Mouse (Mus musculus): ENCODE data around the gene Ntpcr. TPM values are rescaled to one million over a fixed set of nuclear protein-coding genes. Genes with fewer than 3 reads are reported as not detected.

Ntpcr gene
- 11.0 and 12.2 TPM in 2 replicates for polyA plus RNA-seq (2015; fragmentation: Nextera tagmentation; extraction: Ambion mirVana)

DNA sequence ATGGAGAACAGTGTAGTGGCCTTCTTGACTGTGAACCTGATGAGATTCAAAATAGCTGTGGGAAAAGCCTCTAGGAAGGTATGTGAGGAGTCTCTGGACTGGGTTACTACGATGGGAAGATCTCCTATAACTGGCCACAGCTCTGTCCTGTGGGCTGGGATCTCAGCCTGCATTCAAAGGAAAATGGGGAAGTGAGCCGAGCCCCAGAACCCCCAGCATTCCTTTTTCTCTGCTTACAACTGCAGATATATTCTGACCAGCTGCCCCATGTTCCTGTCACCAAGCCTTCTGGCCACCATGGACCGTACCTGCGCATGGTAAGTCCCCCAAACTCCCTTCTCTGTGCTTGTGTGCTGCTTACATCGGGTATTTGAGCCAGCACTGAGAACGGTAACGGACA lies at the start of gene Ntpcr:
Gene Ntpcr (plus strand): TSS at position 218 of the 400 bp plus-strand sequence.
- no peak within 1 kb of the TSS for H3K4me3 ChIP-seq (ENCODE audit: low read depth, low read length)
- no peaks in the 10 kb centered on the region for H3K9me3 ChIP-seq (replicated peaks; ENCODE audit: control insufficient read depth, low read length)
- H3K4me2 ChIP-seq (ENCODE audit: low read depth, low read length): no peak within 1 kb of the TSS
- H3K4me1 ChIP-seq (ENCODE audit: control insufficient read depth, low read depth, low read length): peaks cover 6% of the 10 kb centered on the region
- no peak within 1 kb of the TSS for H3K9ac ChIP-seq (ENCODE audit: low read depth, low read length)
- WGBS (ENCODE audit: insufficient replicate concordance): 53% methylated on average over 7 of the region's 7 CpGs
- no peaks in the 10 kb centered on the region for H3K27me3 ChIP-seq (ENCODE audit: control insufficient read depth, insufficient read depth, low read depth, low read length)
- H3K36me3 ChIP-seq (ENCODE audit: control insufficient read depth, insufficient read depth): no peaks in the 10 kb centered on the region
- no peak within 1 kb of the TSS for H3K27ac ChIP-seq (ENCODE audit: low read length)
- no peak for ATAC-seq (ENCODE audit: low read depth)

DNA sequence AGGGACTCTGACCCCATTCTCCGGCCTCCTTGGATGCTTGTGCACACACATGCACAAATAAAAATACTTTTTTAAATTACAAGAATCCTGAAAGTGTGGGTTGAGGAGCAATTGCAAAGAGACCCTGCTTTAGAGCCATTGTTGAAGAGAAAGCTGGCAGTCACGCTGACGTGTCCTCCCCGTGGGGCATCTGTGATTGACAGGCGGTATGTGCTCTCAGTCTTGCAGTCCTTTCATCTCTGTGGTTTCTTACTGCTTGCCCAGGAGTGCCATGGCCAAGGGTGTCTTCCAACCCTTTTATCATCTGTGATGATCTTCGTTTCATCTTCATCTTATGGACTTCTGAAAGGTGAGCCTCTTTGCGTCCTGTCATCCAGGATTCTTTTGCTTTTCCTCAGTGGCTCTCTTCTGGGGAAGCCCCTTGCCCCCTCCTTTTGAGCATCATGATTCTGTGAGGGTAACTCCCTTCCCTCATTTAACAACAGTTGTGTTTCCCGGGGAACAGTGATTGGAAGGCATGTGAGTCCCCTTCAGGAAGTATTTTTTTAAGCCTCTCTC lies 48.8 kb upstream of the Ntpcr start:
- 48% methylated on average over 8 of the region's 8 CpGs for WGBS (ENCODE audit: insufficient replicate concordance)
- H3K27me3 ChIP-seq (ENCODE audit: control insufficient read depth, insufficient read depth, low read depth, low read length): no peaks in the 10 kb centered on the region
- H3K27ac ChIP-seq (ENCODE audit: low read length): no peak overlapping the region
- no peak overlapping the region for H3K9ac ChIP-seq (ENCODE audit: low read depth, low read length)
- H3K36me3 ChIP-seq (ENCODE audit: control insufficient read depth, insufficient read depth): no peaks in the 10 kb centered on the region
- no peaks in the 10 kb centered on the region for H3K4me1 ChIP-seq (ENCODE audit: control insufficient read depth, low read depth, low read length)
- no peaks in the 10 kb centered on the region for H3K9me3 ChIP-seq (replicated peaks; ENCODE audit: control insufficient read depth, low read length)
- H3K4me2 ChIP-seq (ENCODE audit: low read depth, low read length): no peak overlapping the region
- no peak for ATAC-seq (ENCODE audit: low read depth)
- no peak overlapping the region for H3K4me3 ChIP-seq (ENCODE audit: low read depth, low read length)

DNA sequence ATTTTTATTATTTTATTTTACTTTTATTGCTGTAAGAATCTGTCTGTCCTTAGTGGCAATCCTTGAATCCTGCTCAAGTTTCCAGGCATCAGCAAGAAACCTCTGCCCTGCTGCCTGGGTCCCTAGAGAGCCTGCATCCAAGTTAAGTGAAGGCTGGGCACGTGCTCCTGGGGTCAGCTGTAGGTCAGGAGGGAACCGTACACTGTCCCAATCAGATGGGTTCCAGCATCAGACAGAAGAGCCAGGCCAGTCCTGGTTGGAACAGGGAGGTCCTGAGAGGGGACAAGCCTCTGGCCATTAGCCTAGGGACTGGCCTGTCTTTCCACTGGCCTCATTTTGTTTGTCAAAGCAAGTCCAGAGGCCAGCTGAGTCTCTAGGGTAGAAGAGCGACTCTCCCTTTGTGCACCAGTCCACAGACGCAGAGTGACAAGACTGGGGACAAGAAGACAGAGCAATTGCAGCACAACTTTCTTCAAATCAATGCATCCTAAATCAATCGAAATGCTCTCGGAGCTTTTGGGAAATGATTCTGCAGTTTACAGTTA lies 44.5 kb upstream of the Ntpcr start:
- Histone ChIP-seq H3K9me3 (replicated peaks; ENCODE audit: control insufficient read depth, low read length) (no peaks in the 10 kb centered on the region), H3K27ac (ENCODE audit: low read length) (no peak overlapping the region), H3K36me3 (ENCODE audit: control insufficient read depth, insufficient read depth) (no peaks in the 10 kb centered on the region), H3K27me3 (ENCODE audit: control insufficient read depth, insufficient read depth, low read depth, low read length) (no peaks in the 10 kb centered on the region), H3K4me2 (ENCODE audit: low read depth, low read length) (no peak overlapping the region), H3K4me1 (ENCODE audit: control insufficient read depth, low read depth, low read length) (no peaks in the 10 kb centered on the region), H3K4me3 (ENCODE audit: low read depth, low read length) (no peak overlapping the region), H3K9ac (ENCODE audit: low read depth, low read length) (no peak overlapping the region)
- WGBS (ENCODE audit: insufficient replicate concordance): 60% methylated on average over 6 of the region's 6 CpGs
- no peak for ATAC-seq (ENCODE audit: low read depth)

DNA sequence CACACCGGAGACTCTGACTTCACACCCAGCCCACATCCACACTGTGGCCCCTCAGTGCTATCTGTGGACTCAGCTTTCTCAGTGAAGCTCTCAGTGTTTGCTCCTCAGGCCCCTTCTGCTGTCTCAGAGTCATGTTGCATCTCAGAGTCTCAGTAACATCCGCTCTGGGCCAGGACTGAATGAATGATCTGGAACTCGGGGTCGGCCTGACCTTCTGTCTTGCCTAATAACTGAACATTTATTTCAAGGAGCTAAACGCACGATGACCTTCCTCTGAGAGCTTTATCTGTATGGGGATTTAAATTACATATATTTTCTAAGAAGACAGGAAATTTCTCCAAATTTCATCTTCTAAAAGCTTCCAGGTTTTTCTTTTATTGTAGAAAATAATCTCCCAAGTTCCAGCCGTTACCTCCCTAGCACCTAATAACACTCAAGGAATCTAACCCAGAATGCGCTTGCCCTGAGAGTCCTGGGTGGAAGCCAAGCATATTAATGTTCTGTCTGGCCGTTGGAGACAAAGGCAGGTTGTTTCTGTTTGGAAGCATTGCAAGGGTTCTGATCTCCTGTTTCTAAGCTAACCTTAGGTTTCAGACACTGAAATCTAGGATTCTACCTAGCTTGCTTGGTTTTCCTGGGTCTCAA lies 43.4 kb upstream of the Ntpcr start:
- Histone ChIP-seq H3K27me3 (ENCODE audit: control insufficient read depth, insufficient read depth, low read depth, low read length) (no peaks in the 10 kb centered on the region), H3K4me3 (ENCODE audit: low read depth, low read length) (no peak overlapping the region), H3K4me1 (ENCODE audit: control insufficient read depth, low read depth, low read length) (no peaks in the 10 kb centered on the region), H3K4me2 (ENCODE audit: low read depth, low read length) (no peak overlapping the region), H3K9ac (ENCODE audit: low read depth, low read length) (no peak overlapping the region), H3K36me3 (ENCODE audit: control insufficient read depth, insufficient read depth) (no peaks in the 10 kb centered on the region), H3K9me3 (replicated peaks; ENCODE audit: control insufficient read depth, low read length) (no peaks in the 10 kb centered on the region), H3K27ac (ENCODE audit: low read length) (no peak overlapping the region)
- WGBS (ENCODE audit: insufficient replicate concordance): 61% methylated on average over 9 of the region's 9 CpGs
- ATAC-seq (ENCODE audit: low read depth): no peak

DNA sequence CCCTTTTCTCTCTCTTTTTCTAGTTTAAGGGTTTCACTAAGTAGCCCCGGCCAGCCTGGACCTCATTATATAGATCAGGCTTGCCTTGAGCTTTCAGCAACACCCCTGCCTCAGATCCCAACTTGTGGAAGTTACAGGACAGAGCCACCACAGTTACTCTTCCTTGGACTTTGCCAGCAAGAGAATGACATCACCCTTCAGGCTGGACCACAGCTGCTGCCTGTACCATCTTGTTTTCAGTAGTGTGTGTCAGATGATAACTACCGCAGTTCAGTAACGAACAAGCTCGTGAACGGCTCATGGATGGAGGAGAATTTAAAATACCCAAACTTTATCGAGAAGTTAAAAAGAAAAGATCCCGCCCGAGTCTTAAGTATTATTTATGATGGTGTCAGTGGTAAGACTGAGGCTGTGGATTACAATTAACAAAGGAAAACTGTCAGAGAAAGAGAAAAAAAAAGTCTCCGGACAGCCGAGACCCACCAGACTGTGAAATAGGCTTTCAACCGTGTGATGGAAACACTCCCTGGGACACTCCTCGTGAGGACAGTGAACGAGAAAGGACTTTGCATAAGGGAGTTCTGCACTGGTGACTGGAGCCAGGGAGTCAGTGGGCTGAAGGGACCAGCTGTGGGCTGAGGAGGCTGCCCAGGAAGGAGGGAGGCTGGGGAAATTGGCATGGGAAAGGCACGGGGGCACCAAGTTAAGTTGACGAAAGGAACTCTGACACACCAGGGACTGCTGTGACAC lies 39.4 kb upstream of the Ntpcr start:
- Histone ChIP-seq H3K4me1 (ENCODE audit: control insufficient read depth, low read depth, low read length) (no peaks in the 10 kb centered on the region), H3K9me3 (replicated peaks; ENCODE audit: control insufficient read depth, low read length) (no peaks in the 10 kb centered on the region), H3K27ac (ENCODE audit: low read length) (no peak overlapping the region), H3K9ac (ENCODE audit: low read depth, low read length) (no peak overlapping the region), H3K27me3 (ENCODE audit: control insufficient read depth, insufficient read depth, low read depth, low read length) (no peaks in the 10 kb centered on the region), H3K4me2 (ENCODE audit: low read depth, low read length) (no peak overlapping the region), H3K4me3 (ENCODE audit: low read depth, low read length) (no peak overlapping the region), H3K36me3 (ENCODE audit: control insufficient read depth, insufficient read depth) (no peaks in the 10 kb centered on the region)
- WGBS (ENCODE audit: insufficient replicate concordance): 62% methylated on average over 15 of the region's 15 CpGs
- no peak for ATAC-seq (ENCODE audit: low read depth)

DNA sequence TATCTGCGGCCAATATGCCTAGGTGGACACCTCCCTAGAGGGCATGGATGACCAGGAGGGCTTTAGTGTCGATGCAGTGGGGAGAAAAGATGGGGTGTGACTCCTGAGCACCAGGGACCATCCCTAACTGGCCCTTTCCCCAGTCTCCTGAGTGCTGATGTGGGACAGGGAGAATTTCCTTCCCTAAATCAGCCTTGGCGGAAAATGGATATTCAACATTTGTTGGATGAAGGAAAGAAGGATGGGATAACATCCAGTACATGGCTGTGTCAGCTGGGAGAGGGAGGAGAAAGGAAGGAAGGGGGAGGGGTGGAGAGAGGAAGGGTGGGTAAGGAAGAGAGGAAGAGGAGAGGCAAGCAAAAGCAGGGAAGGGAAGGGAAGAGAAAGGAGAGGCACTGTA lies 38.8 kb upstream of the Ntpcr start:
- no peaks in the 10 kb centered on the region for H3K27me3 ChIP-seq (ENCODE audit: control insufficient read depth, insufficient read depth, low read depth, low read length)

DNA sequence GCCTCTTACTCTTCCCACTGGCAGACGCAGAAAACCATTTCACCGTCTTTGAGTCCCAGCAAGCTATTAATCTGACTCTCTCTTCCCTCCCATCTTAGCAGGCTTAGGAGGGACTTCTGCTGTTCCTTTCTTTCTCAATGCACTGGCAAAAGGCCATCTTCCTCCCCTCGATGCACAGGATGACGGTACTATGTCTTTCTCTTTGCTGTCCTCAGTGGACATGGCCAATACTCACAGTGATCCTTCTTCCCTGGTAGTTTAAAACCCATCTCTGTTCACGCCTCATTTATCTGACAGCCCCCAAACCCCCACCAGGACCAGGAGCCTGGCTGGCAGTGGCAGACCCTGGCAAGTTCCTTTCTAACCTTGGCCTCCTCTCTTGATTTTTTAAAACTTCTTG lies 37.3 kb upstream of the Ntpcr start:
- no peaks in the 10 kb centered on the region for H3K27me3 ChIP-seq (ENCODE audit: control insufficient read depth, insufficient read depth, low read depth, low read length)
- H3K36me3 ChIP-seq (ENCODE audit: control insufficient read depth, insufficient read depth): no peaks in the 10 kb centered on the region
- no peak overlapping the region for H3K27ac ChIP-seq (ENCODE audit: low read length)
- H3K4me2 ChIP-seq (ENCODE audit: low read depth, low read length): no peak overlapping the region
- ATAC-seq (ENCODE audit: low read depth): no peak
- no peaks in the 10 kb centered on the region for H3K9me3 ChIP-seq (replicated peaks; ENCODE audit: control insufficient read depth, low read length)
- H3K9ac ChIP-seq (ENCODE audit: low read depth, low read length): no peak overlapping the region
- 56% methylated on average over 5 of the region's 5 CpGs for WGBS (ENCODE audit: insufficient replicate concordance)
- no peaks in the 10 kb centered on the region for H3K4me1 ChIP-seq (ENCODE audit: control insufficient read depth, low read depth, low read length)
- no peak overlapping the region for H3K4me3 ChIP-seq (ENCODE audit: low read depth, low read length)

More for the DNA sequence above, 38.8 kb upstream of the Ntpcr start:
- no peaks in the 10 kb centered on the region for H3K36me3 ChIP-seq (ENCODE audit: control insufficient read depth, insufficient read depth)
- H3K27ac ChIP-seq (ENCODE audit: low read length): no peak overlapping the region
- no peak overlapping the region for H3K9ac ChIP-seq (ENCODE audit: low read depth, low read length)
- no peaks in the 10 kb centered on the region for H3K4me1 ChIP-seq (ENCODE audit: control insufficient read depth, low read depth, low read length)
- H3K4me3 ChIP-seq (ENCODE audit: low read depth, low read length): no peak overlapping the region
- no peak overlapping the region for H3K4me2 ChIP-seq (ENCODE audit: low read depth, low read length)
- ATAC-seq (ENCODE audit: low read depth): no peak
- H3K9me3 ChIP-seq (replicated peaks; ENCODE audit: control insufficient read depth, low read length): no peaks in the 10 kb centered on the region
- WGBS (ENCODE audit: insufficient replicate concordance): 57% methylated on average over 3 of the region's 3 CpGs

DNA sequence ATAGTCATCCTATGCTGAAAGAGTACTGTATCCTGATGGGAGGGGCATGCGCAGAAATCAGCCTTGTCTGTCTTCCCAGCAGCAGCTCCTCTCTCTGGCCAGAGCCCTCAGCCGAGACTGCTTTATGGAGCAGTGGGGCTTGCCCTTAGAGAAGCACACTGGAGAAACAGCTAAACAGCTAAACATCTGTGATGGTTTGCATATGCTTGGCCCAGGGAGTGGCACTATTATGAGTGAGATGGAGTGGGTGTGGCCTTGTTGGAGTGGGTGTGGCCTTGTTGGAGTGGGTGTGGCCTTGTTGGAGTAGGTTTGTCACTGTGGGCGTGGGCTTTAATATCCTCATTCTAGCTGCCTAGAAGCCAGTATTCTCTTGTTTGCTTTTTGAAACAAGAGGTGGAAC lies 36.6 kb upstream of the Ntpcr start:
- H3K4me2 ChIP-seq (ENCODE audit: low read depth, low read length): no peak overlapping the region
- ATAC-seq (ENCODE audit: low read depth): no peak
- H3K36me3 ChIP-seq (ENCODE audit: control insufficient read depth, insufficient read depth): no peaks in the 10 kb centered on the region
- H3K9ac ChIP-seq (ENCODE audit: low read depth, low read length): no peak overlapping the region
- H3K27ac ChIP-seq (ENCODE audit: low read length): no peak overlapping the region
- H3K4me1 ChIP-seq (ENCODE audit: control insufficient read depth, low read depth, low read length): no peaks in the 10 kb centered on the region
- WGBS (ENCODE audit: insufficient replicate concordance): 66% methylated on average over 3 of the region's 3 CpGs
- H3K27me3 ChIP-seq (ENCODE audit: control insufficient read depth, insufficient read depth, low read depth, low read length): no peaks in the 10 kb centered on the region
- no peak overlapping the region for H3K4me3 ChIP-seq (ENCODE audit: low read depth, low read length)
- H3K9me3 ChIP-seq (replicated peaks; ENCODE audit: control insufficient read depth, low read length): no peaks in the 10 kb centered on the region

DNA sequence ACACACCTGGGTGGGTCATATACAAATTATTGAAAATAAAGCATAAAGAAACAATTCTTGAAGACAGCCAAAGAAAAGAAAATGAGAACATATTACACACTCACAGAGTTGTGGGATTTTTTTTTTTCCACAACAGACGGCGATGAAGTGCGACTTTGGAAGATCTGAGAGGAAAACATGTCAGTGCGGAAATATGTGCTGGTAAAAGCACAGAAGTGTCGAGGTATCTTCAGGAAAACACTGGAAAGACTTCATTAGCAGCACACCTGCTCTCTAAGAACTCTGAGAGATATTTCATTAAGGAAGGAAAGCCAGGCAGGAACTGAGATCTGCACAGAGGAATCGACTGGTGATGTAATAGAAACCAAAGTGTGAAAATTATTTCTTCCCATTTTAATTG lies 33.8 kb upstream of the Ntpcr start:
- Histone ChIP-seq H3K4me3 (ENCODE audit: low read depth, low read length) (no peak overlapping the region), H3K4me1 (ENCODE audit: control insufficient read depth, low read depth, low read length) (no peaks in the 10 kb centered on the region), H3K36me3 (ENCODE audit: control insufficient read depth, insufficient read depth) (no peaks in the 10 kb centered on the region), H3K9me3 (replicated peaks; ENCODE audit: control insufficient read depth, low read length) (no peaks in the 10 kb centered on the region), H3K27ac (ENCODE audit: low read length) (no peak overlapping the region), H3K27me3 (ENCODE audit: control insufficient read depth, insufficient read depth, low read depth, low read length) (no peaks in the 10 kb centered on the region), H3K9ac (ENCODE audit: low read depth, low read length) (no peak overlapping the region), H3K4me2 (ENCODE audit: low read depth, low read length) (no peak overlapping the region)
- 72% methylated on average over 6 of the region's 6 CpGs for WGBS (ENCODE audit: insufficient replicate concordance)
- ATAC-seq (ENCODE audit: low read depth): no peak
